Mouse (Mus musculus): Measurements from ENCODE around the gene Trp73. TPM values are rescaled to one million over a fixed set of nuclear protein-coding genes. Genes with fewer than 3 reads are reported as not detected.
A peak's percentile ranks its signal among the peaks of the same experiment; 100 is the strongest.

The Trp73 gene
- total and polyA plus RNA-seq, 3 experiments = under 0.01 TPM; not detected in 2

DNA sequence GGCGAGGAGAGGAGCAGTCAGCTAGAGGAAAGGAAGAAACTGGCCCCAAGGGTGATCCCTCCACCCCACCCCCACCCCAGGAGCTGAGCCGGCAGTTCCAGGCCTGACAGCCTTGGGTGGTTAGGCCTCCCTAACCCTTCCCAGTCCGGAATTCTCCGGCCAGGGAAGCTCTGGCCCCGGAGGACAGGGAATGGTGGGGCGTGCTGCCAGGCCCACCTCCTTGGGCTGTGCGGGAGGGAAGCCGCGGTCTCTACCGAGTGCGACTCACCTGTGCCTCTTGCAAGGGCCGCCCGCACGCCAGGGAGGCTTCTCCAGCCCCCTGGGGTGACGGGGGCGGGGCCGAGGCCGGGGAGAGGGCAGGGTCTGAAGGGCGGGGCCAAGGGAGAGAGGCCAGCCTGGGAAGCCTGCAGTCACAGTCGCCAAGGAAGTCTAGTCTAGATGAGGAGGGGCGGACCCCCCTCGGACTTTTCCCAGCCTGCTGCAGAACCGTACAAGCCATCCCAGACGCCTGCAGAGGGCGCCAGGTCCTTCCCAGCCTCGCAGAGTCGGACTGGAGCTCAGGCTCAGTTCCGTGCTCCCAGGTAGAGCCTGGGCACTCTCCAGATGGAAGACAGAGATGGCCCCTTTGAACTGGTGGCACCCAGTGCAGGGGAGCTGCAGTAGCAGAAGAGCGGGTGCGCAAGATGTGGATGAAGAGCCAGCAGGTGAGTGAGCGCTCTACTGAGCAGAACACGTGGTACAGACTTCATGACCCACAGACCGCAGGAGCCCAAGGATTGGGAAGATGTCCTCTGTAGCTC lies 114.2 kb downstream of the Trp73 start, which contains the start of gene Smim1:
Gene Smim1 (minus strand): TSS at position 590 of the 800 bp plus-strand sequence.
- H3K36me3 ChIP-seq (replicated peaks) = peaks cover 69% of the 10 kb centered on the region
- DNase-seq (ENCODE audit: low spot score) (peak; percentile 91), ATAC-seq (ENCODE audit: extremely low read depth, insufficient number of reproducible peaks, low FRiP score, poor library complexity, severe bottlenecking) (peak; percentile 43)
- H3K27me3 ChIP-seq (ENCODE audit: insufficient read depth, low read length) = no peaks in the 10 kb centered on the region
- H3K4me1 ChIP-seq (ENCODE audit: insufficient read depth, low read depth, low read length) = peaks cover 70% of the 10 kb centered on the region
- TF ChIP-seq CTCF (IDR thresholded peaks at IDR 0.05; ENCODE audit: low read depth, low read length) (no peak; the same call in 1 of the 2 replicates), GATA2 (IDR thresholded peaks at IDR 0.05; ENCODE audit: borderline replicate concordance, low read depth, low read length) (no peak), TAL1 (conservative IDR thresholded peaks at IDR 0.05; ENCODE audit: low read depth, low read length) (no peak), POLR2AphosphoS5 (IDR thresholded peaks at IDR 0.05; ENCODE audit: insufficient replicate concordance, low read depth, low read length) (no peak), GATA1 (IDR thresholded peaks at IDR 0.05; ENCODE audit: borderline replicate concordance, low read length) (no peak)
- no peaks in the 10 kb centered on the region for H3K9me3 ChIP-seq (replicated peaks)
- H3K4me3 ChIP-seq (ENCODE audit: low read depth, low read length) = peak within 1 kb of the TSS; percentile 89

DNA sequence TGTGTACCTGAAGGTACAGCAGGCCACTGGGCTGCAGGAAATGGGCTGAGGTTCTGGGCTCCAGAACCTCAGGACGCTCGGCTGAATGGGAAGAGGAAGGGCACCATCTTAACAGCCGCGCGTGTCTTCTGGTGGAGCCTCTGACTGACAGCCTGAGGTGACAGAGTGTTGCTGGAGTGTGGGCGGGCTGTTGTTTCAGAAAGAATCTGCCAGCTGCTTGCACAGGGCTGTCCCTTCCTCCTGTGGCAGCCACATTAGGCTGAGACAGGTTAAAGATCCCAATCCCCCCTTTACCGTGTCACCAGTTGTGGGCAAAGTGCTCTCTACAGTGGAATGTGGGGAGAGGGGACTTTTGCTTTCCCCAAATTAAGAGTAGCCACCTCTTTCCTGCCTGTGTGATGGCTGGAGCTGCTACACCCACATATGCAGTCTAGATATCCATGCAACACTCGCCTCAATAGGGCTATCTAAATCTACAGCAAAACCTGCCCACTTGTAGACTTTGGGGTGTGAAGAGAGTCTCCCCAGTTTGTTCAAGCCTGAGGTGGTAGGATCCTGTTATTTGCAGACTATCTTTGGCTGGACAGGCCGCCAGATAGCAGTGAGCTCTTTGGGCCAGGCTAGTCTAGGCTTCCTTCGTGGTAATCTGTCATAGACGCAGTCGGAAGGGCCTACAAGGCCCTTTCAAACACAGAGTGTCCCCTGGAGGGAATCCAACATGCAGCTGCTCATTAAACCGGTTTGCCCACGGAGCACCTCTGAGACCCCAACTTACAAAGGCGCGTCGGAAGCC lies 115.1 kb downstream of the Trp73 start:
- Histone ChIP-seq H3K9me3 (replicated peaks) (no peaks in the 10 kb centered on the region), H3K27me3 (ENCODE audit: insufficient read depth, low read length) (no peaks in the 10 kb centered on the region), H3K36me3 (replicated peaks) (peaks cover 69% of the 10 kb centered on the region), H3K4me3 (ENCODE audit: low read depth, low read length) (peak overlapping the region; percentile 89), H3K4me1 (ENCODE audit: insufficient read depth, low read depth, low read length) (peaks cover 78% of the 10 kb centered on the region)
- ATAC-seq (ENCODE audit: extremely low read depth, insufficient number of reproducible peaks, low FRiP score, poor library complexity, severe bottlenecking) (0 out of 2 replicates have a peak, but pooled peaks have one; percentile 4), DNase-seq (ENCODE audit: low spot score) (peak; percentile 43)
- TF ChIP-seq GATA1 (IDR thresholded peaks at IDR 0.05; ENCODE audit: borderline replicate concordance, low read length) = no peak
- no peak for TF ChIP-seq POLR2AphosphoS5 (IDR thresholded peaks at IDR 0.05; ENCODE audit: insufficient replicate concordance, low read depth, low read length)
- TF ChIP-seq GATA2 (IDR thresholded peaks at IDR 0.05; ENCODE audit: borderline replicate concordance, low read depth, low read length) = no peak
- no peak for TF ChIP-seq CTCF (IDR thresholded peaks at IDR 0.05; ENCODE audit: low read depth, low read length)
- TF ChIP-seq TAL1 (conservative IDR thresholded peaks at IDR 0.05; ENCODE audit: low read depth, low read length) = no peak

DNA sequence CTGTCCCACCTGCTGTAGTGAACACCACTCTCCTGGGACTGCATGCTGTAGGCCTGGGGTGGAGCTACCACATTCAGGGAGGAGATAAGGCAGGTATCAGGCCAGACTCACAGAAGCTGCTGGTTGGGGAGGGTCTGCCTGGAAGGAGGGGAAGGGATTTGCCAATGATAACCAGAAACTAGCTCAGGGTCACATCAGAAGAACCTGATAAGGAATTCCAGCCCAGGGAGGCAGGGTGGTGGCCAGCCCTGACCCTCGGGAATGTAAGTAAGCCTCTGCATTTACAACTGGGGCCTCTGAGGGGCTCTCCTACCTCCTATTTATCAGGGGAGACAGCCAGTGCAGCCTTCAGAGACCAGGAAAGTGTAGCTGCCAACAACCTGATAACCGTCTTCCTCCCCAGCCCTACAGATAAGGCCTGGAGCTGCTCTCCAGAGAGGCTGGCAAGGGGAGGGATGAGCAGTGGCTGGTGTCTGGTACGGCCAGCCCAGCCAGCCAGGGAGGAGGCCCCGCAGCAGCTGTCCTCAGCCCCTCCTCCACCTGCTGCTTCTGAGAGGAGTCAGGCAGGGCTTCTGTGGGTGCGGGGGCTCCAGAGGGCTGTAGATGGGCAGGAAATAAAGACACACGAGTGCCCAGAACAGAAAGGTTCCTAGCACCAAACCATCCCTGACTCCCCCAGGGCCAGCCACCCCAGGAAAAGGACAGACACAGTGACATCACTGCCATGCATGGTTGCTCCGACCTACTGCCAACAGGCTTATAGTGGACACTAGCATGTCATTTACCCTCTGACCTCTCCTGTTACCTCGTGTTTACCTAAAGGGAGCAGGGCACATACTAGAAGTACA lies 116.0 kb downstream of the Trp73 start:
- Histone ChIP-seq H3K9me3 (replicated peaks) (no peaks in the 10 kb centered on the region), H3K4me1 (ENCODE audit: insufficient read depth, low read depth, low read length) (peaks cover 87% of the 10 kb centered on the region), H3K27me3 (ENCODE audit: insufficient read depth, low read length) (no peaks in the 10 kb centered on the region), H3K4me3 (ENCODE audit: low read depth, low read length) (peak overlapping the region; percentile 89), H3K36me3 (replicated peaks) (peaks cover 71% of the 10 kb centered on the region)
- TF ChIP-seq GATA2 (IDR thresholded peaks at IDR 0.05; ENCODE audit: borderline replicate concordance, low read depth, low read length) = no peak
- no peak for TF ChIP-seq CTCF (IDR thresholded peaks at IDR 0.05; ENCODE audit: low read depth, low read length)
- no peak for TF ChIP-seq GATA1 (IDR thresholded peaks at IDR 0.05; ENCODE audit: borderline replicate concordance, low read length)
- peak; percentile 87 for TF ChIP-seq TAL1 (conservative IDR thresholded peaks at IDR 0.05; ENCODE audit: low read depth, low read length)
- no peak for TF ChIP-seq POLR2AphosphoS5 (IDR thresholded peaks at IDR 0.05; ENCODE audit: insufficient replicate concordance, low read depth, low read length)
- DNase-seq (ENCODE audit: low spot score) (peak; percentile 96), ATAC-seq (ENCODE audit: extremely low read depth, insufficient number of reproducible peaks, low FRiP score, poor library complexity, severe bottlenecking) (peak; percentile 65)

DNA sequence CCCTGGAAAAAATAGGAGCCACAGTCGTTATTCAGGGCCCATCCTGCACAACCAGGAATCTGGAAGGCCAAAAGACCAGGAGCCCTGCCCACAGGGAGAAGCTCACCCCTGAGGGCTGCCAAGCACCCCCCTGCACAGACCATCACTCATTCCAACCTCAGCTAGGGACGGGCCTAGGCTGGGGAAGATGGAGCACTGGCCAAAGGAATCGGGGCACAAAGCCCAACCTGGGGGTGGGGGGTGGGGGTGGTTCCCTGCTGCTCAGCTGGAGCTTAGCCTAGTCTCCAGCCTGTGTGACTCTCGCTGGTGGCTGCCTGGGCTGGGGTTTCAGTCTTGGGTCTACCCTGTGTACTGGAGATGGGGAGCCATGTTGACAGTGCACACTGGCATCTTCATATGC lies 117.2 kb downstream of the Trp73 start:
- Histone ChIP-seq H3K9me3 (replicated peaks) (no peaks in the 10 kb centered on the region), H3K4me1 (ENCODE audit: insufficient read depth, low read depth, low read length) (peaks cover 91% of the 10 kb centered on the region), H3K36me3 (replicated peaks) (peaks cover 72% of the 10 kb centered on the region), H3K4me3 (ENCODE audit: low read depth, low read length) (peak overlapping the region; percentile 89), H3K27me3 (ENCODE audit: insufficient read depth, low read length) (no peaks in the 10 kb centered on the region)
- TF ChIP-seq GATA2 (IDR thresholded peaks at IDR 0.05; ENCODE audit: borderline replicate concordance, low read depth, low read length) (no peak), TAL1 (conservative IDR thresholded peaks at IDR 0.05; ENCODE audit: low read depth, low read length) (no peak), POLR2AphosphoS5 (IDR thresholded peaks at IDR 0.05; ENCODE audit: insufficient replicate concordance, low read depth, low read length) (no peak), GATA1 (IDR thresholded peaks at IDR 0.05; ENCODE audit: borderline replicate concordance, low read length) (no peak)
- DNase-seq (ENCODE audit: low spot score) (no peak), ATAC-seq (ENCODE audit: extremely low read depth, insufficient number of reproducible peaks, low FRiP score, poor library complexity, severe bottlenecking) (no peak)

DNA sequence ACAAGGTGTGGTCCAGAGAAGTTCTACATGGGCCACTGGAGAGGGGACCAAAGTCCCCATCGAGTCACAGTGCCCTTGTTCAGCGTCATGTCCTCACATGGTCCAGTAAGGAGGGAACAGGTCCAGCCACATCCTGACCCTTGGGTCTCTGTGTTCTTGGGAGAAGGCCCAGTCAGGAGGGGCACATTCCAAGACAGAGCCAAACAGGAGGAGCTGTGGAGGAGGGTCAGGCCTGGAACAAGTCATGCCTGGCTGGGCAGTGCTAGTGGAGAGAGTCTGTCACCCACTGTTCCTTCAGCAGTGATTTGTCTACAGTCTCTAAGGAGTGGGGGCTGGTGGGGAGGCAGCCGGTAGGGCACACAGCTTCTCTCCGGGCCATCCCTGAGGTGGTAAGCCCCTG lies 117.6 kb downstream of the Trp73 start:
- H3K4me3 ChIP-seq (ENCODE audit: low read depth, low read length) = peak overlapping the region; percentile 89; the same call in 1 of the 2 replicates
- DNase-seq (ENCODE audit: low spot score) (no peak), ATAC-seq (ENCODE audit: extremely low read depth, insufficient number of reproducible peaks, low FRiP score, poor library complexity, severe bottlenecking) (no peak)
- peaks cover 72% of the 10 kb centered on the region for H3K36me3 ChIP-seq (replicated peaks)
- no peaks in the 10 kb centered on the region for H3K9me3 ChIP-seq (replicated peaks)
- no peaks in the 10 kb centered on the region for H3K27me3 ChIP-seq (ENCODE audit: insufficient read depth, low read length)
- H3K4me1 ChIP-seq (ENCODE audit: insufficient read depth, low read depth, low read length) = peaks cover 88% of the 10 kb centered on the region
- no peak for TF ChIP-seq GATA2 (IDR thresholded peaks at IDR 0.05; ENCODE audit: borderline replicate concordance, low read depth, low read length)
- no peak for TF ChIP-seq TAL1 (conservative IDR thresholded peaks at IDR 0.05; ENCODE audit: low read depth, low read length)
- TF ChIP-seq POLR2AphosphoS5 (IDR thresholded peaks at IDR 0.05; ENCODE audit: insufficient replicate concordance, low read depth, low read length) = no peak
- no peak for TF ChIP-seq GATA1 (IDR thresholded peaks at IDR 0.05; ENCODE audit: borderline replicate concordance, low read length)
- no peak for TF ChIP-seq CTCF (IDR thresholded peaks at IDR 0.05; ENCODE audit: low read depth, low read length)
